Mouse (Mus musculus) brain, embryonic 14.5 days (tissue): ENCODE measurements around the gene Urm1.

ENCODE experiments used
- CTCF ChIP-seq: fragments of 200-500 bp; IDR thresholded peaks from 2 replicates; pipeline ENCODE4 v1.5.1; 2012; ENCODE audit warnings: inconsistent platforms, mild to moderate bottlenecking, moderate library complexity, borderline replicate concordance; ENCODE audit not compliant: insufficient read depth, insufficient read length; ENCODE audit errors: extremely low read depth
- POLR2A ChIP-seq: fragments of 200-500 bp; IDR thresholded peaks from 2 replicates; pipeline ENCODE4 v1.6.1; 2012; ENCODE audit warnings: mild to moderate bottlenecking, inconsistent platforms, borderline replicate concordance; ENCODE audit not compliant: poor library complexity, insufficient read depth, insufficient read length, severe bottlenecking; ENCODE audit errors: extremely low read depth

GRCm38 (mm10) chr2:29771611-29772461, 48.0 kb upstream of the Urm1 start:
- TF ChIP-seq POLR2A (no peak), CTCF (no peak)
